Mouse (Mus musculus): Measurements from ENCODE around the gene Pla2r1.

GRCm38 (mm10) chr2:60468901-60469770, 84.0 kb downstream of the Pla2r1 start:
- TF ChIP-seq CTCF (conservative IDR thresholded peaks at IDR 0.05; ENCODE audit: low read length) (no peak), NANOG (IDR thresholded peaks at IDR 0.05; ENCODE audit: borderline replicate concordance, low read length) (no peak), POU5F1 (IDR thresholded peaks at IDR 0.05; ENCODE audit: borderline replicate concordance, low read length) (no peak)
